Mouse (Mus musculus) limb, embryonic 14.5 days (tissue): ENCODE results near the gene Tdpoz1. TPM values are rescaled to one million over a fixed set of nuclear protein-coding genes. Genes with fewer than 3 reads are reported as not detected.
"Not testable (repeated sequence)": the region's sequence is repeated elsewhere in the genome, so short reads cannot be mapped to it uniquely, and the experiment has no call there.

ENCODE experiments used
- ATAC-seq: fragments of 200-750 bp; cut with Nextera tagmentation; 2 replicates; pipeline ENCODE4 v1.8.0; 2017; ENCODE audit warnings: low read depth, moderate number of reproducible peaks, moderate TSS enrichment; ENCODE audit not compliant: low FRiP score
- DNase-seq: peaks from one replicate; pipeline ENCODE4 v3.0.0-alpha.2; 2015; ENCODE audit warnings: low spot score
- H3K27ac ChIP-seq: fragments of 300-500 bp; sonication (generic); replicated peaks from 2 replicates; pipeline ENCODE4 v1.5.1; 2014; ENCODE audit warnings: low read depth, mild to moderate bottlenecking, low read length, moderate library complexity, mixed read lengths
- H3K27me3 ChIP-seq: fragments of 300-500 bp; sonication (generic); 2 replicates; pipeline ENCODE4 v1.6.1; 2014; ENCODE audit warnings: low read length, mixed read lengths; ENCODE audit not compliant: control insufficient read depth, insufficient read depth
- H3K36me3 ChIP-seq: fragments of 300-500 bp; sonication (generic); 2 replicates; pipeline ENCODE4 v1.6.1; 2014; ENCODE audit warnings: mild to moderate bottlenecking, low read length, moderate library complexity, mixed read lengths; ENCODE audit not compliant: control insufficient read depth, insufficient read depth
- H3K4me1 ChIP-seq: fragments of 300-500 bp; sonication (generic); 2 replicates; pipeline ENCODE4 v1.6.1; 2014; ENCODE audit warnings: antibody characterized with exemption, low read length, mixed read lengths; ENCODE audit not compliant: control insufficient read depth, insufficient read depth
- H3K4me2 ChIP-seq: fragments of 300-500 bp; sonication (generic); replicated peaks from 2 replicates; pipeline ENCODE4 v1.6.1; 2014; ENCODE audit warnings: low read depth, mild to moderate bottlenecking, low read length, moderate library complexity; ENCODE audit not compliant: severe bottlenecking
- H3K4me3 ChIP-seq: fragments of 300-500 bp; sonication (generic); replicated peaks from 2 replicates; pipeline ENCODE4 v1.5.1; 2014; ENCODE audit warnings: low read length
- H3K9ac ChIP-seq: fragments of 300-500 bp; sonication (generic); 2 replicates; pipeline ENCODE4 v1.6.1; 2014; ENCODE audit warnings: mild to moderate bottlenecking, low read depth, low read length, moderate library complexity; ENCODE audit not compliant: severe bottlenecking
- H3K9me3 ChIP-seq: fragments of 300-500 bp; sonication (generic); 2 replicates; pipeline ENCODE4 v1.6.1; 2016; ENCODE audit warnings: low read length; ENCODE audit not compliant: control insufficient read depth
- POLR2A ChIP-seq: fragments of 200-500 bp; IDR thresholded peaks from 2 replicates; pipeline ENCODE4 v1.8.0; 2012; ENCODE audit warnings: inconsistent platforms, mild to moderate bottlenecking, moderate library complexity, borderline replicate concordance; ENCODE audit not compliant: insufficient read depth, insufficient read length; ENCODE audit errors: extremely low read depth
- WGBS: fragments of 180-500 bp; shearing (Covaris S2); extraction: QIAGEN DNeasy Blood & Tissue Kit; methylation state at CpG from one replicate; pipeline ENCODE4 v1.1.7; 2014; 5-methylcytosine and 5-hydroxymethylcytosine counted together
- polyA plus RNA-seq, 2 experiments: library from polyadenylated mRNA; depleted of rRNA in 1 of 2; stranded (reverse) in 1 of 2; unstranded in 1 of 2; fragments of >200 nt; fragmentation: Nextera tagmentation in 1 of 2; extraction: Ambion mirVana in 1 of 2; gene quantifications; 2 replicates each; pipeline versions ENCODE4 v1.2.1 to v1.2.3; 2012 to 2014

Gene Tdpoz1
- polyA plus RNA-seq, 2 experiments = not detected

- WGBS = 83% methylated on average over 3 of the region's 3 CpGs
- no peak within 1 kb of the TSS for H3K9ac ChIP-seq
These were observed 23.5 kb downstream of the Tdpoz1 start, which contains the start of gene Tdpoz2 for GRCm38 (mm10) chr3:93652586-93652985. Gene Tdpoz2, minus strand, starts transcription at chr3:93652686.

DNA sequence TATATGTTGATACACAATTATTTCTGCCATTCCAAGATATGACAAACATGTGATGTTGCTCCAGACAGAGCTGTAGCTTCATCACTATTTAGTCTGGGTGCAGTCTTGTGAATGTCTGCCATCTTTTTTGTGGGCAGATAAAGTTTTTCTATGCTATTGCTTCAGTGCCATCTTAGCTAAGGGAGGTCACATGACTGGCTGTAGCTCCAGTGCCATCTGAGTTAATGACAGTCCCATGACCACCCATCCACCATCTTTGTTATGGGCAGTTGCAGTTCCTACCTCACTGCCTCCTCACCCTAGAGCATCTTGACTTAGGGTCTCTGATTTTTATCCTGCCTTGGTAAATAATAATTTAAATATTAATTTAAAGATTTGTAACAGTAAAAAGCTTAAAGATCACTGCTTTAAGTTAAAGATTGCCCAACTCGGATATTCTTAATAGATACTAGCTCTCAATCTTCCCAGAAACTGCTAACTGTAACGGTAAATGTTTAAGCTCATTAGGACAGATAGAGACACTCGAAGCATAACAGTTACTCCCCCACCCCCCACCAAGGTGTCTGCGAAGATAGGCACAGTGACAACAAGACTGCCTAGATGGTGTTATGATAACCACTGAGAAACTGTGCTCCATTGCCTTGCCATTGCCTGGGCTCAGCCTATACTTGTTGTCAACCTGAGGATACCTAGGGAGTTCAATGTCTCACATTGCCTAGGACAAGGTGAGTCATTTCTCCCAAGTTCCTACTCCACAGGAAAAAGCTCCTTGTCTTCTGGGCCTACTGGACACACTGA is 45.0 kb downstream of the Tdpoz1 start:
- H3K27ac ChIP-seq, ATAC-seq, DNase-seq, H3K9ac ChIP-seq, H3K4me3 ChIP-seq, H3K4me1 ChIP-seq, H3K27me3 ChIP-seq, H3K36me3 ChIP-seq, H3K4me2 ChIP-seq, H3K9me3 ChIP-seq: not testable (repeated sequence)
- 84% methylated on average over 4 of the region's 4 CpGs for WGBS

More at GRCm38 (mm10) chr3:93652586-93652985, 23.5 kb downstream of the Tdpoz1 start, which contains the start of gene Tdpoz2:
- Histone ChIP-seq H3K4me2 (no peak within 1 kb of the TSS), H3K36me3 (no peaks in the 10 kb centered on the region), H3K27ac (no peak within 1 kb of the TSS), H3K4me1 (no peaks in the 10 kb centered on the region), H3K4me3 (no peak within 1 kb of the TSS), H3K27me3 (no peaks in the 10 kb centered on the region), H3K9me3 (no peaks in the 10 kb centered on the region)
- TF ChIP-seq POLR2A = no peak
- no peak for ATAC-seq
- DNase-seq = no peak

Other genes with a start within 250 kb of the Tdpoz1 start
- 0.54 and 1.3 TPM in 2 replicates for gene Tchh, start 234.0 kb downstream of the Tdpoz1 start, polyA plus RNA-seq (2012; rRNA removed)
- gene Tchh, start 234.0 kb downstream of the Tdpoz1 start, polyA plus RNA-seq (2014; fragmentation: Nextera tagmentation; extraction: Ambion mirVana) = 2.5 and 2.6 TPM in 2 replicates
- not detected in 2 replicates for gene Tchhl1, start 207.6 kb downstream of the Tdpoz1 start, polyA plus RNA-seq (2012; rRNA removed)
- gene Tchhl1, start 207.6 kb downstream of the Tdpoz1 start, polyA plus RNA-seq (2014; fragmentation: Nextera tagmentation; extraction: Ambion mirVana) = not detected in 2 replicates
- gene S100a11, start 155.8 kb downstream of the Tdpoz1 start, polyA plus RNA-seq (2012; rRNA removed) = 477 and 638 TPM in 2 replicates
- gene S100a11, start 155.8 kb downstream of the Tdpoz1 start, polyA plus RNA-seq (2014; fragmentation: Nextera tagmentation; extraction: Ambion mirVana) = 1,786 and 1,916 TPM in 2 replicates
- 208 and 328 TPM in 2 replicates for gene S100a10, start 121.2 kb downstream of the Tdpoz1 start, polyA plus RNA-seq (2012; rRNA removed)
- 625 and 691 TPM in 2 replicates for gene S100a10, start 121.2 kb downstream of the Tdpoz1 start, polyA plus RNA-seq (2014; fragmentation: Nextera tagmentation; extraction: Ambion mirVana)
- gene Tdpoz2, start 23.6 kb downstream of the Tdpoz1 start, polyA plus RNA-seq (2012; rRNA removed) = not detected in 2 replicates
- not detected in 2 replicates for gene Tdpoz2, start 23.6 kb downstream of the Tdpoz1 start, polyA plus RNA-seq (2014; fragmentation: Nextera tagmentation; extraction: Ambion mirVana)
- gene Gm37596, start 16.8 kb upstream of the Tdpoz1 start, polyA plus RNA-seq (2012; rRNA removed) = not detected in 2 replicates
- not detected in 2 replicates for gene Gm37596, start 16.8 kb upstream of the Tdpoz1 start, polyA plus RNA-seq (2014; fragmentation: Nextera tagmentation; extraction: Ambion mirVana)
- gene Gm5773, start 96.7 kb upstream of the Tdpoz1 start, polyA plus RNA-seq (2012; rRNA removed) = not detected in 2 replicates
- not detected in 2 replicates for gene Gm5773, start 96.7 kb upstream of the Tdpoz1 start, polyA plus RNA-seq (2014; fragmentation: Nextera tagmentation; extraction: Ambion mirVana)
- gene Tdpoz4, start 120.1 kb upstream of the Tdpoz1 start, polyA plus RNA-seq (2012; rRNA removed) = not detected in 2 replicates
- not detected in 2 replicates for gene Tdpoz4, start 120.1 kb upstream of the Tdpoz1 start, polyA plus RNA-seq (2014; fragmentation: Nextera tagmentation; extraction: Ambion mirVana)
- gene Tdpoz3, start 149.7 kb upstream of the Tdpoz1 start, polyA plus RNA-seq (2012; rRNA removed) = not detected in 2 replicates
- not detected in 2 replicates for gene Tdpoz3, start 149.7 kb upstream of the Tdpoz1 start, polyA plus RNA-seq (2014; fragmentation: Nextera tagmentation; extraction: Ambion mirVana)